Mouse (Mus musculus): ENCODE measurements at regions not wholly inside any gene's neighbourhood (a gene's known extent, or its start where the extent isn't known, plus 50 kb on each side); places are given as distances from the start of the nearest gene placed in this dataset.

DNA sequence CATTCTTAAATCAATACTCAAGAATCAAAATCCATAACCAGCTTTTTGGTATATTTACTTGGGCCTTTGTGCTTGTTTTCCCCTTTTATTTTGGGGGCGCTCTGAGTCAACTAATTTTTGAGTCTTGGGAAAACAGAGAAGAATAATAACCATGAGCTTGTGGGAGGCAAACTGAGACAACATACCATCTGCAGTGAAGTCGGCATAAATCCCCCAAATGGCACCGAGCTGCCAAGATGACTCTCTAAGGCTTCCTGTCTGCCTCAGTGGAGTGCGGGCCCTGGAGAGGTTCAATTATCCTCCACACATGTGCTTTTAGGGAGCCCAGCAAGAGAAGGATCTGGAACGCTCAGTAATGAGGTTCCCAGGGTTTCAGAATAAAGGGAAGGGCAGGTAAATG lies 333.1 kb downstream of the Fut8 start:
- 79% methylated on average over 5 of the region's 5 CpGs for WGBS
- H3K9me3 ChIP-seq (ENCODE audit: control insufficient read depth, low read length), result no peaks in the 10 kb centered on the region

DNA sequence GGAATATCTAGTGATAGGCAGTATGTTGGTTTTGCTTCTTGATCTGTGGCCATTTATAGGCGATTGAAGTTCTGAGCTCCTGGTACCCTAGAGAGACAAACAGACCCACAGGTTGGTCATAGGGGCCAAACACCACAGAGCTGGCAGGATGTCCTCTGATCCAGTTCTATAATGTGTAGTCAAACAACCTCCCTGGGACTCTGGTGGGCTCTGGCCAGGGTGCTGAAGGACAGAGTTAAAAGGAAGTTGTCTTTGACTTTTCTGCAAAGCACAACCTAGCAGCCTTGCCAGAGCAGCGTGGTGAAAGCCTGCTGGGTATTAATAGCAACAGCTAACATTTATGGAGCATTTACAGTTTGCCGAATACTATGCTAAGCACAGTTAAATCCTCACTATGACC lies 337.1 kb downstream of the Fut8 start:
- H3K27ac ChIP-seq (ENCODE audit: low read length), result no peak overlapping the region
- H3K27me3 ChIP-seq (replicated peaks; ENCODE audit: control insufficient read depth, insufficient read depth, low read length), result no peaks in the 10 kb centered on the region
- no peaks in the 10 kb centered on the region for H3K36me3 ChIP-seq (ENCODE audit: control insufficient read depth, insufficient read depth, low read length)
- H3K4me2 ChIP-seq (ENCODE audit: low read depth, low read length), result no peak overlapping the region
- H3K4me1 ChIP-seq (ENCODE audit: control insufficient read depth, insufficient read depth, low read length), result no peaks in the 10 kb centered on the region
- no peak overlapping the region for H3K9ac ChIP-seq (ENCODE audit: low read depth, low read length)
- 54% methylated on average over 3 of the region's 3 CpGs for WGBS
- no peak overlapping the region for H3K4me3 ChIP-seq (ENCODE audit: low read length)
- H3K9me3 ChIP-seq (ENCODE audit: control insufficient read depth, low read length), result no peaks in the 10 kb centered on the region
- no peak for ATAC-seq

More for the DNA sequence above, 333.1 kb downstream of the Fut8 start:
- Histone ChIP-seq H3K36me3 (ENCODE audit: control insufficient read depth, insufficient read depth, low read length) (no peaks in the 10 kb centered on the region), H3K27me3 (replicated peaks; ENCODE audit: control insufficient read depth, insufficient read depth, low read length) (no peaks in the 10 kb centered on the region), H3K27ac (ENCODE audit: low read length) (no peak overlapping the region), H3K4me2 (ENCODE audit: low read depth, low read length) (no peak overlapping the region), H3K4me1 (ENCODE audit: control insufficient read depth, insufficient read depth, low read length) (no peaks in the 10 kb centered on the region), H3K4me3 (ENCODE audit: low read length) (no peak overlapping the region), H3K9ac (ENCODE audit: low read depth, low read length) (no peak overlapping the region)
- no peak for ATAC-seq

DNA sequence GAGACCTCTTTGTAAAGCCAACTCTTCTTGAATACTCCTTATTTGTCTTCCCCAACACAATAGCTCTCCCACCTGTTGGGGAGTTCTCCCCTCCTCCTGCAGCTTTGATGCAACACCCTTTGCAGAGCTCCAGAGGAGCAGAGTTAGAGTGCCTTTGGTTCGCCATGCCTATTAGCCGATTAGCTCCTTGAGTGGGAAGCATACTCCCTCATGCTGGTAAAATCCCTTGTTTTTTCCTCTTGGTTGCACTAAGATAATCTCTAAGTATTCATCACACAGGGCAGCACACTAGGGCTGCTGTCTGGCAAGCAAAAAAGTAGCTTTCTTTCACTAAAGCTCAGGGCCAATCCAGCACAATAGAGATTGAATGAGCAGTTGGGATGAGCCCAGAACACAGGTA lies 350.4 kb downstream of the Fut8 start:
- no peak overlapping the region for H3K4me2 ChIP-seq (ENCODE audit: low read depth, low read length)
- no peaks in the 10 kb centered on the region for H3K27me3 ChIP-seq (replicated peaks; ENCODE audit: control insufficient read depth, insufficient read depth, low read length)
- H3K27ac ChIP-seq (ENCODE audit: low read length), result no peak overlapping the region
- no peaks in the 10 kb centered on the region for H3K36me3 ChIP-seq (ENCODE audit: control insufficient read depth, insufficient read depth, low read length)
- ATAC-seq, result no peak
- H3K4me3 ChIP-seq (ENCODE audit: low read length), result no peak overlapping the region
- H3K9me3 ChIP-seq (ENCODE audit: control insufficient read depth, low read length), result no peaks in the 10 kb centered on the region
- H3K9ac ChIP-seq (ENCODE audit: low read depth, low read length), result no peak overlapping the region
- no peaks in the 10 kb centered on the region for H3K4me1 ChIP-seq (ENCODE audit: control insufficient read depth, insufficient read depth, low read length)
- WGBS, result 81% methylated on average over 2 of the region's 2 CpGs

- Histone ChIP-seq H3K4me3 (ENCODE audit: low read length) (no peak overlapping the region), H3K36me3 (ENCODE audit: control insufficient read depth, insufficient read depth, low read length) (no peaks in the 10 kb centered on the region), H3K4me2 (ENCODE audit: low read depth, low read length) (no peak overlapping the region), H3K27ac (ENCODE audit: low read length) (no peak overlapping the region), H3K9ac (ENCODE audit: low read depth, low read length) (no peak overlapping the region), H3K4me1 (ENCODE audit: control insufficient read depth, insufficient read depth, low read length) (no peaks in the 10 kb centered on the region), H3K9me3 (ENCODE audit: control insufficient read depth, low read length) (no peaks in the 10 kb centered on the region), H3K27me3 (replicated peaks; ENCODE audit: control insufficient read depth, insufficient read depth, low read length) (no peaks in the 10 kb centered on the region)
- no peak for ATAC-seq
- 68% methylated on average over 5 of the region's 5 CpGs for WGBS
Measured at GRCm38 (mm10) chr12:77589416-77589815, 351.5 kb downstream of the Fut8 start.

DNA sequence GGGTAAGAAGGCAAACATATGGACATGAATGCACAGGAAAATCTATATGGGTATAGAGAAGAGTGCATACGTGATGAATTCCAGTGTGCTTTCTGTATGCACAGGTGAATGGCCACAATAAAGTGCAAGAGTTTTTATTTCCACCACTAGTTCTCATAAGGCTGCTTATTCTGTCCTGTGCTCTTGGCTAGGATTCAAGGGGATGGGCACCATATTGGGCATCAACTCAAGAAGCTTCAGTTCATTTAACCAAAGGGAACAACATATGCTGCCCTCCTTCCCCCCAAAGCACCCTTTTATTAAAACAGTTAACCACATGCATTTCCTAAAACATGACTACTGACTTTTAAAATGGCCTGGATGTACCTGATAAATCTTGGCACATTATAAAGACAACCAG lies 356.2 kb downstream of the Fut8 start:
- Histone ChIP-seq H3K36me3 (ENCODE audit: control insufficient read depth, insufficient read depth, low read length) (no peaks in the 10 kb centered on the region), H3K27me3 (replicated peaks; ENCODE audit: control insufficient read depth, insufficient read depth, low read length) (no peaks in the 10 kb centered on the region), H3K4me1 (ENCODE audit: control insufficient read depth, insufficient read depth, low read length) (peaks cover 2% of the 10 kb centered on the region; the same call in 1 of the 2 replicates), H3K27ac (ENCODE audit: low read length) (no peak overlapping the region), H3K4me3 (ENCODE audit: low read length) (no peak overlapping the region), H3K9me3 (ENCODE audit: control insufficient read depth, low read length) (no peaks in the 10 kb centered on the region), H3K9ac (ENCODE audit: low read depth, low read length) (no peak overlapping the region), H3K4me2 (ENCODE audit: low read depth, low read length) (no peak overlapping the region)
- 86% methylated on average over 1 of the region's 1 CpGs for WGBS
- ATAC-seq, result no peak

- Histone ChIP-seq H3K4me3 (ENCODE audit: low read length) (no peak overlapping the region), H3K9ac (ENCODE audit: low read depth, low read length) (no peak overlapping the region), H3K9me3 (ENCODE audit: control insufficient read depth, low read length) (no peaks in the 10 kb centered on the region), H3K27ac (ENCODE audit: low read length) (no peak overlapping the region), H3K27me3 (replicated peaks; ENCODE audit: control insufficient read depth, insufficient read depth, low read length) (no peaks in the 10 kb centered on the region), H3K4me1 (ENCODE audit: control insufficient read depth, insufficient read depth, low read length) (peaks cover 4% of the 10 kb centered on the region), H3K36me3 (ENCODE audit: control insufficient read depth, insufficient read depth, low read length) (no peaks in the 10 kb centered on the region), H3K4me2 (ENCODE audit: low read depth, low read length) (no peak overlapping the region)
- 66% methylated on average over 3 of the region's 3 CpGs for WGBS
- no peak for ATAC-seq
Measured at GRCm38 (mm10) chr12:77594657-77595056, 356.7 kb downstream of the Fut8 start.

- no peak overlapping the region for H3K4me3 ChIP-seq (ENCODE audit: low read length)
- H3K36me3 ChIP-seq (ENCODE audit: control insufficient read depth, insufficient read depth, low read length), result no peaks in the 10 kb centered on the region
- ATAC-seq, result no peak
- no peaks in the 10 kb centered on the region for H3K27me3 ChIP-seq (replicated peaks; ENCODE audit: control insufficient read depth, insufficient read depth, low read length)
- H3K9ac ChIP-seq (ENCODE audit: low read depth, low read length), result no peak overlapping the region
- no peak overlapping the region for H3K27ac ChIP-seq (ENCODE audit: low read length)
- H3K4me2 ChIP-seq (ENCODE audit: low read depth, low read length), result no peak overlapping the region
- WGBS, result 84% methylated on average over 5 of the region's 5 CpGs
- H3K4me1 ChIP-seq (ENCODE audit: control insufficient read depth, insufficient read depth, low read length), result peaks cover 4% of the 10 kb centered on the region
- H3K9me3 ChIP-seq (ENCODE audit: control insufficient read depth, low read length), result no peaks in the 10 kb centered on the region
Measured at GRCm38 (mm10) chr12:77595821-77596220, 357.9 kb downstream of the Fut8 start.

- no peak overlapping the region for H3K4me2 ChIP-seq (ENCODE audit: low read depth, low read length)
- no peaks in the 10 kb centered on the region for H3K36me3 ChIP-seq (ENCODE audit: control insufficient read depth, insufficient read depth, low read length)
- H3K4me3 ChIP-seq (ENCODE audit: low read length), result no peak overlapping the region
- H3K27me3 ChIP-seq (replicated peaks; ENCODE audit: control insufficient read depth, insufficient read depth, low read length), result no peaks in the 10 kb centered on the region
- H3K9ac ChIP-seq (ENCODE audit: low read depth, low read length), result no peak overlapping the region
- ATAC-seq, result no peak
- H3K4me1 ChIP-seq (ENCODE audit: control insufficient read depth, insufficient read depth, low read length), result peaks cover 4% of the 10 kb centered on the region
- WGBS, result 69% methylated on average over 3 of the region's 3 CpGs
- no peaks in the 10 kb centered on the region for H3K9me3 ChIP-seq (ENCODE audit: control insufficient read depth, low read length)
- H3K27ac ChIP-seq (ENCODE audit: low read length), result no peak overlapping the region
Measured at GRCm38 (mm10) chr12:77596676-77597075, 358.8 kb downstream of the Fut8 start.

GRCm38 (mm10) chr12:77597627-77598333 lies 359.9 kb downstream of the Fut8 start:
- no peak overlapping the region for H3K4me2 ChIP-seq (ENCODE audit: low read depth, low read length)
- no peaks in the 10 kb centered on the region for H3K9me3 ChIP-seq (ENCODE audit: control insufficient read depth, low read length)
- H3K27ac ChIP-seq (ENCODE audit: low read length), result no peak overlapping the region
- 30% methylated on average over 3 of the region's 3 CpGs for WGBS
- peak; percentile 71 for ATAC-seq
- H3K9ac ChIP-seq (ENCODE audit: low read depth, low read length), result no peak overlapping the region
- no peak overlapping the region for H3K4me3 ChIP-seq (ENCODE audit: low read length)
- no peaks in the 10 kb centered on the region for H3K27me3 ChIP-seq (replicated peaks; ENCODE audit: control insufficient read depth, insufficient read depth, low read length)
- H3K36me3 ChIP-seq (ENCODE audit: control insufficient read depth, insufficient read depth, low read length), result no peaks in the 10 kb centered on the region
- peaks cover 4% of the 10 kb centered on the region for H3K4me1 ChIP-seq (ENCODE audit: control insufficient read depth, insufficient read depth, low read length)

DNA sequence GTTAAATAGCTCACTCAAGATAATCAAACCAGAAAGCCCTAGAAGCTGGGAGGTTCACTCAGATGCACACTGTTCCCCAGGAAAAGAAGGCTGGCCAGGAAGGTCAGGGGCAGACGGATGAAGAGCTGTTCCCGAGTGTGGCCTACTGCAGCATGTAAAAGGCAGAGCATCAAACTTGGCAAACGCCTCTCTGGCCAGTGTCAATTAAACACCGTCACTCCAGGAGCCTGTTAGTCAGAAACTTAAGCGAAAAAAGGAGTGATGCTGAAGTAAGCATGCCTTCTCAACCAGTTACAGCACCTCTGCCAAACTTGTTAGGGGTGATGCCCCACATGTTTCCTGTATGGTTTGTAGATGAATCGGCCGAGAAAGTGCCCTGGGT lies 360.4 kb downstream of the Fut8 start:
- H3K4me1 ChIP-seq (ENCODE audit: control insufficient read depth, insufficient read depth, low read length), result peaks cover 4% of the 10 kb centered on the region
- no peak overlapping the region for H3K27ac ChIP-seq (ENCODE audit: low read length)
- H3K4me3 ChIP-seq (ENCODE audit: low read length), result no peak overlapping the region
- no peaks in the 10 kb centered on the region for H3K9me3 ChIP-seq (ENCODE audit: control insufficient read depth, low read length)
- H3K27me3 ChIP-seq (replicated peaks; ENCODE audit: control insufficient read depth, insufficient read depth, low read length), result no peaks in the 10 kb centered on the region
- H3K36me3 ChIP-seq (ENCODE audit: control insufficient read depth, insufficient read depth, low read length), result no peaks in the 10 kb centered on the region
- H3K9ac ChIP-seq (ENCODE audit: low read depth, low read length), result no peak overlapping the region
- ATAC-seq, result 0 out of 2 replicates have a peak, but pooled peaks have one; percentile 11
- no peak overlapping the region for H3K4me2 ChIP-seq (ENCODE audit: low read depth, low read length)
- WGBS, result 33% methylated on average over 7 of the region's 7 CpGs
